Mouse (Mus musculus): Measurements from ENCODE around the gene Setdb1. TPM values are rescaled to one million over a fixed set of nuclear protein-coding genes. Genes with fewer than 3 reads are reported as not detected.

Gene Setdb1
- polyA plus RNA-seq, 1 experiment from 2014 or later, result 42.7 TPM

- no peak overlapping the region for H3K4me3 ChIP-seq
- 95% methylated on average over 5 of the region's 5 CpGs for WGBS
- no peak overlapping the region for H3K9ac ChIP-seq
- no peaks in the 10 kb centered on the region for H3K9me3 ChIP-seq
- ATAC-seq (ENCODE audit: low FRiP score, low read depth), result no peak
- no peaks in the 10 kb centered on the region for H3K27me3 ChIP-seq
- peaks cover 26% of the 10 kb centered on the region for H3K4me1 ChIP-seq (replicated peaks)
- no peak overlapping the region for H3K27ac ChIP-seq (replicated peaks)
- H3K36me3 ChIP-seq, result peaks cover 10% of the 10 kb centered on the region; the same call in 1 of the 2 replicates
- H3K4me2 ChIP-seq, result no peak overlapping the region
Observed at GRCm38 (mm10) chr3:95285390-95285789, 71.6 kb downstream of the Setdb1 start.

- peak overlapping the region; percentile 91; the same call in 1 of the 2 replicates for H3K4me3 ChIP-seq
- no peak for ATAC-seq (ENCODE audit: low FRiP score, low read depth)
- H3K27me3 ChIP-seq, result no peaks in the 10 kb centered on the region
- H3K27ac ChIP-seq (replicated peaks), result no peak overlapping the region
- H3K4me1 ChIP-seq (replicated peaks), result peaks cover 31% of the 10 kb centered on the region
- 89% methylated on average over 12 of the region's 12 CpGs for WGBS
- H3K36me3 ChIP-seq, result 0 out of 2 replicates have a peak, but pooled peaks cover 8% of the 10 kb centered on the region
- no peak overlapping the region for H3K9ac ChIP-seq
- peak overlapping the region; percentile 97 for H3K4me2 ChIP-seq
- H3K9me3 ChIP-seq, result no peaks in the 10 kb centered on the region
Observed at GRCm38 (mm10) chr3:95284501-95285281, 72.3 kb downstream of the Setdb1 start.

DNA sequence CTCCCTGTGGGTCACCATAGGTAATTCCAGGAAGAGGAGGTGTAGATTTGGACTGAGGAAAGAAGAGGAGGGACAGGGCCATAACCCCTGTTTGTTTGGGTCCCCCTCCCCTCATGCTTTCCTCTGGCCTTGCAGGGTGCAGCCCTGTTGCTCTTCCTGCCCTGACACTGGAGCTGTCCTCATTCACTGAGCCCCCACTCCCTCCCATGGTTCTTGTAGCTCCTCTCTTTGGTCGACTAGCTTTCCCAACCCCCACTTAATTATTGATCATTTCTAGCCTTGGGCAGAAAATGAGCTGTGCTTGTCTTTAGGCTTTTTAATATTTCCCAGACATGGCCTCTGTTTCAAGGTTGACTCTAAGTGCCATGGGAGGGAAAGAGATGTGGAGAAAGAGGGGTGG, 72.9 kb downstream of the Setdb1 start:
- Histone ChIP-seq H3K4me2 (peak overlapping the region; percentile 97), H3K9ac (peak overlapping the region; percentile 75), H3K9me3 (no peaks in the 10 kb centered on the region), H3K4me1 (replicated peaks) (peaks cover 34% of the 10 kb centered on the region), H3K27ac (replicated peaks) (no peak overlapping the region), H3K4me3 (peak overlapping the region; percentile 91), H3K27me3 (no peaks in the 10 kb centered on the region), H3K36me3 (0 out of 2 replicates have a peak, but pooled peaks cover 8% of the 10 kb centered on the region)
- 10% methylated on average over 1 of the region's 1 CpGs for WGBS
- no peak for ATAC-seq (ENCODE audit: low FRiP score, low read depth)

GRCm38 (mm10) chr3:95283589-95283941, 73.4 kb downstream of the Setdb1 start:
- Histone ChIP-seq H3K9ac (peak overlapping the region; percentile 75), H3K36me3 (0 out of 2 replicates have a peak, but pooled peaks cover 8% of the 10 kb centered on the region), H3K27ac (replicated peaks) (peak overlapping the region; percentile 94), H3K9me3 (no peaks in the 10 kb centered on the region), H3K27me3 (no peaks in the 10 kb centered on the region), H3K4me3 (peak overlapping the region; percentile 91), H3K4me1 (replicated peaks) (peaks cover 34% of the 10 kb centered on the region), H3K4me2 (peak overlapping the region; percentile 97)
- ATAC-seq (ENCODE audit: low FRiP score, low read depth), result no peak
- WGBS, result 2% methylated on average over 7 of the region's 7 CpGs

- Histone ChIP-seq H3K27ac (replicated peaks) (peak overlapping the region; percentile 94), H3K36me3 (0 out of 2 replicates have a peak, but pooled peaks cover 6% of the 10 kb centered on the region), H3K9me3 (no peaks in the 10 kb centered on the region), H3K4me1 (replicated peaks) (peaks cover 34% of the 10 kb centered on the region), H3K27me3 (no peaks in the 10 kb centered on the region), H3K9ac (peak overlapping the region; percentile 75), H3K4me3 (peak overlapping the region; percentile 91), H3K4me2 (peak overlapping the region; percentile 97)
- peak; percentile 64 for ATAC-seq (ENCODE audit: low FRiP score, low read depth)
- WGBS, result under 1% methylated on average over 48 of the region's 51 CpGs
Observed at GRCm38 (mm10) chr3:95282865-95283588, 74.0 kb downstream of the Setdb1 start.

- no peak for ATAC-seq (ENCODE audit: low FRiP score, low read depth)
- Histone ChIP-seq H3K4me1 (replicated peaks) (peaks cover 34% of the 10 kb centered on the region), H3K4me3 (peak overlapping the region; percentile 91), H3K27me3 (no peaks in the 10 kb centered on the region), H3K9ac (peak overlapping the region; percentile 75), H3K4me2 (peak overlapping the region; percentile 97), H3K27ac (replicated peaks) (peak overlapping the region; percentile 94), H3K9me3 (no peaks in the 10 kb centered on the region), H3K36me3 (0 out of 2 replicates have a peak, but pooled peaks cover 3% of the 10 kb centered on the region)
- WGBS, result under 1% methylated on average over 11 of the region's 11 CpGs
Observed at GRCm38 (mm10) chr3:95282381-95282864, 74.6 kb downstream of the Setdb1 start.

DNA sequence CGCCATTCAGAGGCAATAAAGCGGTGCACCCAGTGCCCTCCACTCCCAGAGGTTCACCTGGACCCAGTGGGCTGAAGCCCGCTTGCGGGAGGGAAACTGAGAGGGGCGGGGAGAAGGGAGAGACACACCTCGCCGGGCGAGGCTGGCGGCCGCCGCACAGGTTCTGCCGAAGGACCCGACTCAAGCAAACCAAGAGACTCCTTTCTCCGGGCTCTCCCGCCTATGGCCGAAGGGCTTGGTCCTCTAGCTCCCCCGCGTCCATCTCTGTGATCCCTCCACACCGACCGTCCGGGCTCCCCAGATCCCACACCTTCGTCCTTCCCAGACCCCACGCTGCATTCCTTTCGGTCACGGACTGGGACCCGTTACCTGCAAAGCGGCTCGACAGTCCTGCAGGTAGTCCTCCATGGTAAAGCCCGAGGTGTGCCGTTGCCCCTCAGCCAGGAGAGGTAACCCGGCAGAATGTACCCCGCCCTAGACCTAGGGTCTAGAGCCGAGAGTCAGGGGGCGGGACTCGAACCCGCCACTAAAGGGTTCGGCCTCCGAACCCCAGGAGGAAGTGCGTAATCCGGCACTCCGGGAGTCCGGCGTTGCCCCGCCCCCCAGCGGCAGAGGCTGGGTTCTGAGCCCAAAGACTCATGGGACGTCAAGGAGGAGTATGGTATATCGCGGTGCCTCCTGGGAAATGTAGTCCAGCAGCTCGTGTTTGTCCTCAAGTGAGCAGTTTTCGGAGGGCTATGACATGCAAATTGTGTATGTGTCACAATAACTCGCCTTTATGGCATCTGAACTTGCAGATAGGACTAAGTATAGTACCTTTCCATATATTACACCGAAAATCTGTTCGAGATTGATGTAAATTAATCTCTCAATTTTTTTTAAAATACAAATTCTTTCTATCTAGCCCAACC, 75.5 kb downstream of the Setdb1 start, which contains the start of the genes Mindy1 and Prune1:
Gene Mindy1, plus strand, starts transcription at position 130 of the 911 bp plus-strand sequence.
Gene Prune1, minus strand, starts transcription at position 861 of the 911 bp plus-strand sequence.
- WGBS, result under 1% methylated on average over 53 of the region's 53 CpGs
- ATAC-seq (ENCODE audit: low FRiP score, low read depth), result peak; percentile 92
- no peaks in the 10 kb centered on the region for H3K9me3 ChIP-seq

DNA sequence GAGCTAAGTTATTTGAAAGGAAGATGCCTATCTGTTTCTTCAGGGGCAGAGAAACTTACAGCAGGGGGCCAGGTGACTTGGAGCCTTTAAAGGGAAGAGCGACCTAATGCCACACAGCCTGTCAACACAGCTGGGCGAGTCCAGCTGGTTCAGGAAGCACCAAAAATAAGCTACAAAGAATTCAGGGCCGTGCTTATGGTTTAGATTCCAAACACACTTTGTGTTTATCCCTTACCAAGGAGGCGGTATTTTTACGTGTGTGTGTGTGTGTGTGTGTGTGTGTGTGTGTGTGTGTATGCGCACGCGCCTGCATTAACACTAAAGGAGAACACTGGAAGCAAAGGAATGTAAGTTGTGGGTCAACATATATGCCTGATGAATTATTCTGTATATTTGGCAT, 76.3 kb downstream of the Setdb1 start:
- peaks cover 34% of the 10 kb centered on the region for H3K4me1 ChIP-seq (replicated peaks)
- ATAC-seq (ENCODE audit: low FRiP score, low read depth), result no peak
- peak overlapping the region; percentile 94 for H3K9ac ChIP-seq
- peak overlapping the region; percentile 91 for H3K4me3 ChIP-seq
- H3K36me3 ChIP-seq, result 0 out of 2 replicates have a peak, but pooled peaks cover 6% of the 10 kb centered on the region
- WGBS, result 31% methylated on average over 8 of the region's 8 CpGs
- peak overlapping the region; percentile 94 for H3K27ac ChIP-seq (replicated peaks)
- no peaks in the 10 kb centered on the region for H3K9me3 ChIP-seq
- H3K27me3 ChIP-seq, result no peaks in the 10 kb centered on the region
- H3K4me2 ChIP-seq, result peak overlapping the region; percentile 97

More for the DNA sequence above, 75.5 kb downstream of the Setdb1 start, which contains the start of the genes Mindy1 and Prune1:
- H3K27me3 ChIP-seq, result no peaks in the 10 kb centered on the region
- H3K27ac ChIP-seq (replicated peaks), result peak within 1 kb of the TSS; percentile 94
- H3K4me2 ChIP-seq, result peak within 1 kb of the TSS; percentile 97
- peak within 1 kb of the TSS; percentile 91 for H3K4me3 ChIP-seq
- peak within 1 kb of the TSS; percentile 94 for H3K9ac ChIP-seq
- peaks cover 34% of the 10 kb centered on the region for H3K4me1 ChIP-seq (replicated peaks)
- 0 out of 2 replicates have a peak, but pooled peaks cover 6% of the 10 kb centered on the region for H3K36me3 ChIP-seq

DNA sequence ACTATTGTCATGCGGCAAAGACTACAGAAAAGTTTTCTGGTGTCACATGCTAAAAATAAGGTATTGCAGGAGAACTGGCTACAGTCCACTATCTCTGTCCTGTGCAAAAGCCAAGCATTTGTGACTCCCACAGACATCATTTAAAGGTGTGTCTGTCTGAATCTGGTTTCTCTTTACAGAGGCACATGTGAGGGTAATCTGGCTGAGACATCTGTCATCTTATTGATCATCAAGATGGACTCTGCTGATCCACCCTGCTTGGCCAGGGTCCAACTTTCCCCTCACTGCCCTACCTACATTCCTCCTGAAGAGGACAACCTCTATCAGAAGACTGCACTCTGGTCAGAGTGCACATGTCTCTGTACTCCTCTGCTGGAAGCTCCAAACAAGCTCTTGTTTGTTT, 79.9 kb downstream of the Setdb1 start:
- Histone ChIP-seq H3K4me1 (replicated peaks) (peaks cover 13% of the 10 kb centered on the region), H3K9ac (no peak overlapping the region), H3K27me3 (no peaks in the 10 kb centered on the region), H3K27ac (replicated peaks) (no peak overlapping the region), H3K4me3 (no peak overlapping the region), H3K9me3 (no peaks in the 10 kb centered on the region), H3K36me3 (0 out of 2 replicates have a peak, but pooled peaks cover 6% of the 10 kb centered on the region), H3K4me2 (no peak overlapping the region)
- ATAC-seq (ENCODE audit: low FRiP score, low read depth), result no peak
- 83% methylated on average over 1 of the region's 1 CpGs for WGBS

DNA sequence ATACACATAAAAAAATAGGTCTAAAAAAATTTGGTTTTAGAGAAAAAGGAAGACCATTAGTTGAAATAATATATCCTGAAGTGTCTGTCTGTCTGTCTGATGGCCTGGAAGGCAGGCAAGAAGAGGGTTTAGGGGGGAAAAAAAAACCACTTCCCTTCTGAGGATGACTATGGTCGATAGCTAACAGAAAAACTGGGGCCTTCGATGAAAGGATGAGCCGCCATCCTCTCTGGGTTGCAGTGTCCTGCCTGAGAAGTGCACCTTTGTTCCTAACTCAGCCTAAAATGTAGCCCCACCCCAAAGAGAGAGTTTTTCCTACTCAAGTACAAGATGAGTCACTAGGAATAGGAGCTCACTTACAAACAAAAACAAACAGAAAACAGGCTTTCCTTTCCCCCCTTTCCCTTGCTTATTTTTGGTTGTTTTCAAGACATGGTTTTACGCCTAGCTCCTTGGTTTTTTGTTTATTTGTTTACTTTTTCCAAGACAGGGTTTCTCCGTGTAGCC, 80.5 kb downstream of the Setdb1 start:
- WGBS, result 84% methylated on average over 5 of the region's 5 CpGs
- Histone ChIP-seq H3K36me3 (0 out of 2 replicates have a peak, but pooled peaks cover 6% of the 10 kb centered on the region), H3K4me3 (no peak overlapping the region), H3K27me3 (no peaks in the 10 kb centered on the region), H3K4me1 (replicated peaks) (peaks cover 12% of the 10 kb centered on the region), H3K27ac (replicated peaks) (no peak overlapping the region), H3K9me3 (no peaks in the 10 kb centered on the region), H3K9ac (no peak overlapping the region), H3K4me2 (no peak overlapping the region)
- no peak for ATAC-seq (ENCODE audit: low FRiP score, low read depth)

DNA sequence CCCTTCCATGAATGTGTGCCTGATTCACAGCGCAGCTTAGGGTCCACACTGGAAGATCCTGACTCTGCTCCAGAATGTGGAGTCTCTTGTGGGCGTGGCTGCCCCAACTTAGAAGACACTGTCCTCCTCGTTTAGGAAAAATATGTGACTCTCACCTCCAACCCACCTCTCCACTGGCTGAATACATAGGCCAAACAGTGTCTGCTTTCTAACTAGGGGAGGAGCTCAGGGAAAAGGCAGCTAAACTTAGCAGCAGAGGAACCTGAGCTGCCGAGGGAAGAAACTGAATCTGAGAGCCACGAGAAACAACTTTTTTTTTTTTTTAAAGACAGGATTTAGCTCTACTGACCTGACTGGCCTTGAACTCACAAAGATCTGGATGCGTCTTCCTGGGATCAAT, 81.8 kb downstream of the Setdb1 start:
- H3K9me3 ChIP-seq, result no peaks in the 10 kb centered on the region
- 0 out of 2 replicates have a peak, but pooled peaks cover 6% of the 10 kb centered on the region for H3K36me3 ChIP-seq
- H3K4me1 ChIP-seq (replicated peaks), result peaks cover 7% of the 10 kb centered on the region; the same call in 1 of the 2 replicates
- no peak overlapping the region for H3K9ac ChIP-seq
- no peak overlapping the region for H3K27ac ChIP-seq (replicated peaks)
- no peak for ATAC-seq (ENCODE audit: low FRiP score, low read depth)
- no peak overlapping the region for H3K4me2 ChIP-seq
- WGBS, result 87% methylated on average over 6 of the region's 6 CpGs
- no peak overlapping the region for H3K4me3 ChIP-seq
- no peaks in the 10 kb centered on the region for H3K27me3 ChIP-seq

Data from hindbrain, embryonic 15.5 days (tissue).